Mouse (Mus musculus): ENCODE measurements around the gene Aldh18a1. TPM values are rescaled to one million over a fixed set of nuclear protein-coding genes. Genes with fewer than 3 reads are reported as not detected.
"Not testable (repeated sequence)": the region's sequence is repeated elsewhere in the genome, so short reads cannot be mapped to it uniquely, and the experiment has no call there.

Aldh18a1 gene
- 1.1 and 1.4 TPM in 2 replicates for polyA plus RNA-seq (2012; ENCODE audit: insufficient read depth, insufficient read length, missing spikeins)

DNA sequence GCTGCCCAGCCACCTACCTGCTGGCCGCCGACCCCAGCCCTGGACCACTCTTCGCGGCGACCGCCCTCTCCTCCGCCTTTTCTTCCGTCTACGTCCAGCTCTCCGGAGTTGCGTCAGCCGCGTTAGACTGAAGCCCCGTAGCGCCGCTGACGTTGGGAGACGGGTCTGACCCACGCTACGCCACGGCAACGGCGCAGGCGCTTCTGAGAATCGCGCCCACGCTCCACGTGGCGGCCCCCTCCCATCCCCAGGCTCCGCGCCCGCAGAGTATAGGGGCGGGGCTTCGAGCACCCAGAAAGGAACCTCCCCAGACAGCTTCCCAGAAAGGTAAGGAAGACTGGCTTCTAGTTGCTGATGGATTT lies at the start of gene Aldh18a1:
Gene Aldh18a1, minus strand, starts transcription at position 171 of the 362 bp plus-strand sequence.
- Histone ChIP-seq H3K4me1 (ENCODE audit: control insufficient read depth, insufficient read depth, insufficient read length, low read length) (no peaks in the 10 kb centered on the region), H3K4me3 (ENCODE audit: insufficient read depth, low read depth, low read length) (peak within 1 kb of the TSS; percentile 68), H3K27ac (replicated peaks; ENCODE audit: low read depth, low read length) (no peak within 1 kb of the TSS)

DNA sequence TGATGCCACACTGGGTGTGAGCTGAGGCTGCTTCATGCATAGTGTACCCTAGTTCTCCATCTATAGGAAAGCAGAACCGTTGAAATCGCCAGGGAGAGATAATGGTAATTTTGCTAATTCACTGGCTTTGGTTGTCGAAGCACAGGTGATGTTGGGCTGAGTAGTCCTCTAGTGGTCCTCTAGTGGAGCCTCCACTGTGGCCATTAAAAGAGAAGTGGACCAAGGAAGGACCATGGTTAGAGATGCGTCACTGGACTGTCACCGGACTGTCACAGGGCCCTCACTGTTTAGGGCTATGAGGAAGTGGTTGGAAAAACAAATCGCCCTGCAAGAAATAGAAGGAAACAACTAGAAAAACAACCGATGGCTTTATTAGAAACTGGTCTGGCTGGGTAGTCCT lies 49.3 kb upstream of the Aldh18a1 start:
- Histone ChIP-seq H3K27ac (replicated peaks; ENCODE audit: low read depth, low read length) (peak overlapping the region; percentile 96), H3K4me1 (ENCODE audit: control insufficient read depth, insufficient read depth, insufficient read length, low read length) (peaks cover 3% of the 10 kb centered on the region; the same call in 1 of the 2 replicates), H3K4me3 (ENCODE audit: insufficient read depth, low read depth, low read length) (no peak overlapping the region)

DNA sequence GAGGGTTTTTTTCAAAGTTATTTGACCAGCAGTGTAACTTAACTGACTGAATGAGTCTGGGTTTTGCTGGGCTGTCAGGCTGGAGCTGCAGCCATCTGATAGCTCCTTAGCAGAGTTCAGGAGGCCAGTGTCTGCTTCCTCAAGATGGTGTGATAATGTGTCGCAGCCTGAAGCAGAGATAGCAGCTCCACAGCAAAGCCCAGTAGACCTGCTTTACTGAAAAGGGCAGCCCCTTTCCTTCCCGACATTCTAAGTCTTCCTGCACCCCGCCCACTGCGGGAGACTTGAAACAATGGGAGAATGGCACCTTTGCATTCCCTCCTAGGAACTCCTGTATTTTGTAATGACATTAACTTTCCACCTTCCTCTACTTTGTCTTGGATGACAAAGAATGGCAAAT lies 48.8 kb upstream of the Aldh18a1 start:
- H3K4me1 ChIP-seq (ENCODE audit: control insufficient read depth, insufficient read depth, insufficient read length, low read length): peaks cover 3% of the 10 kb centered on the region; the same call in 1 of the 2 replicates
- peak overlapping the region; percentile 96 for H3K27ac ChIP-seq (replicated peaks; ENCODE audit: low read depth, low read length)
- H3K4me3 ChIP-seq (ENCODE audit: insufficient read depth, low read depth, low read length): no peak overlapping the region

DNA sequence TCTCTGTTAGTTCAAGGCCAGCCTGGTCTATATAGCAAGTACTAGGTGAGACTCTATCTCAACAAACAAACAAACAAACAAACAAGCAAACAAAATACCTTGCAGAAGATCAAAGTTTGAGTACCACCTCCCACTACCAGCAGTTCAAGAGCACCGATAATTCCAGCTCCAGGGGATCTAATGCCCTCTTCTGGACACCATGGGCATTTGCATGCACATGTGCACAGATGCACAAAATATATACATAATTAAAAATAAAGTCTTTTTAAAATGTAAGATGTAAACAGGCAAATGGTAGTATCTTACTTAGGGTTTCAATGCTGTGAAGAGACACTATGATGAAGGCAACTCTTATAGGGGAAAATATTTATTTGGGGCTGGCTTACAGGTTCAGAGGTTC lies 44.9 kb upstream of the Aldh18a1 start:
- Histone ChIP-seq H3K4me3 (ENCODE audit: insufficient read depth, low read depth, low read length) (no peak overlapping the region), H3K4me1 (ENCODE audit: control insufficient read depth, insufficient read depth, insufficient read length, low read length) (peaks cover 5% of the 10 kb centered on the region; the same call in 1 of the 2 replicates), H3K27ac (replicated peaks; ENCODE audit: low read depth, low read length) (no peak overlapping the region)

DNA sequence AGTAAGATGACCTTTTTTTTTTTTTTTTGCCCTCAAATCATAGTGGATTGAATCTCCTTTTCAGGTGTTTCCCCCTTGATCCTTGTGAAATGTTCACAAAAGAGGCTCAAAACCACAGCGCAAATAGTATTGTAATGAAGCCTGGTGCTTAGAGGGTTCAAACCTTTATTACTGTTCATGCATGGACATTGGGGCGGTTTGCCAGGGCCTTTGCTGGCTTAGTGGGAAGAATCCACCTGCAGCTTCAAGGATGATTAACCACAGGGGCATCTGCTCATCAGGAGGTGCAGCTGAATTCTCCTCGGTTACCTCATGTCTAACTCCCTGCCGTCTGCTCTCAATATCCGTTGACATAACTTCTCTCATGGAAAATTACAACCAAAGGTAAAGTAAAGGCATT lies 44.4 kb upstream of the Aldh18a1 start:
- H3K4me3 ChIP-seq (ENCODE audit: insufficient read depth, low read depth, low read length): no peak overlapping the region
- peaks cover 4% of the 10 kb centered on the region; the same call in 1 of the 2 replicates for H3K4me1 ChIP-seq (ENCODE audit: control insufficient read depth, insufficient read depth, insufficient read length, low read length)
- no peak overlapping the region for H3K27ac ChIP-seq (replicated peaks; ENCODE audit: low read depth, low read length)

DNA sequence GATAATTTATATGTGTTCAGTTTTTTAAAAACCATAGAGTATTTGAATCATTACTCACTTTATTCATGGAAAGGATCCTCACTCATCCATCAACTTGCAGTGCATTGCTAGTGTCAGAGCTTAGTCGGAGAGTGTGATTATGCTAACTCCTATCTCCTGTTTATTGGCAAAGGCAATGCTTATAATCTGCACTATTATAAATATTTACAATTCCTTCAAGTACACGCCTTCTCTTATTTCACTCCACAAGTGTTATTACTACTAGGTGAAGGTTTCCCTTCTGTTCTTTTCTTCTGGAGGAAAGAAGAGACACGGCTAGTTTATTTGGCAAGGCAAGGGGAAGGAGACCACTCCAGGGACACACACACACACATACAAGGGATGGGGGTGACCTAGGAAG lies 43.9 kb upstream of the Aldh18a1 start:
- H3K4me1 ChIP-seq (ENCODE audit: control insufficient read depth, insufficient read depth, insufficient read length, low read length): 0 out of 2 replicates have a peak, but pooled peaks cover 2% of the 10 kb centered on the region
- no peak overlapping the region for H3K27ac ChIP-seq (replicated peaks; ENCODE audit: low read depth, low read length)
- H3K4me3 ChIP-seq (ENCODE audit: insufficient read depth, low read depth, low read length): no peak overlapping the region

DNA sequence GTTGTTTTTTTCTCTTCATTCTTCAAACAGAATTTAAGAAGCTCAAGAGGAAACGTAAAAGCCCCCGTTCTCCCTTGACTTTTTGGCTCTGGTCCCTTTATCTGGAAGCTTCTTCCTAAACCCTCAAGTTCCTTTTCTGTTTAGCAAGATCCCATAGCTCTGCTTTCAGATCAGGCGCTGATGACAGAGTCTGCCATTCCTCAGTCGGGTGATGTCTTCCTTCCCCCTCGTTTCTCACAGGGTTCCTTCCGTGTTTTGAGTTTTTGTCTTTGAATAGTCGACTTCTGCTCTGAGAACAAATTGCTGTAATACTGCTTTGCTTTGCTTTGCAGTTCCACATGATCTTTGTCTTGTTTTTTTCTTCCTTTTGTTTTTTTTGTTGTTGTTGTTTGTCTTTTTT lies 42.3 kb upstream of the Aldh18a1 start:
- 0 out of 2 replicates have a peak, but pooled peaks cover 2% of the 10 kb centered on the region for H3K4me1 ChIP-seq (ENCODE audit: control insufficient read depth, insufficient read depth, insufficient read length, low read length)
- H3K4me3 ChIP-seq (ENCODE audit: insufficient read depth, low read depth, low read length): no peak overlapping the region
- H3K27ac ChIP-seq (replicated peaks; ENCODE audit: low read depth, low read length): peak overlapping the region; percentile 87

DNA sequence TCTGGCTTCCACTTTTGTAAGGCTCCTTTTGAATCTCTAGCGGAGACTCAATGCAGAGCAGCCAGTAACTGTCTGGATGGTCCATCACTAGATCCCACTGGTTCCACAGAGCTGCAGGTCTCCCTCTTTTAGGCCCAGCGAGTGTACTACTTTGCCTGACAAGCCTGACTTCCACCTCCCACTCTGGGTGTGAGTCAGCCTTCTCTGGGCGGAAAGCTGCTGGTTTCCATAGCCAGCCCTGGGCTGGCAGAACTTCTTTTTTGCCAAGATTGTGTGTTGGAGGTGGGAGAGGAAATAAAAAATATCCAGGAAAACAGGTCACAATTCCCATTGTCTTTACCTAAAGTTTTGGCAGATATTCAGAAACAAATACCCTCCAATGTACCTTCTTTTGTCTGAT lies 41.8 kb upstream of the Aldh18a1 start:
- 0 out of 2 replicates have a peak, but pooled peaks cover 2% of the 10 kb centered on the region for H3K4me1 ChIP-seq (ENCODE audit: control insufficient read depth, insufficient read depth, insufficient read length, low read length)
- no peak overlapping the region for H3K4me3 ChIP-seq (ENCODE audit: insufficient read depth, low read depth, low read length)
- H3K27ac ChIP-seq (replicated peaks; ENCODE audit: low read depth, low read length): peak overlapping the region; percentile 87

DNA sequence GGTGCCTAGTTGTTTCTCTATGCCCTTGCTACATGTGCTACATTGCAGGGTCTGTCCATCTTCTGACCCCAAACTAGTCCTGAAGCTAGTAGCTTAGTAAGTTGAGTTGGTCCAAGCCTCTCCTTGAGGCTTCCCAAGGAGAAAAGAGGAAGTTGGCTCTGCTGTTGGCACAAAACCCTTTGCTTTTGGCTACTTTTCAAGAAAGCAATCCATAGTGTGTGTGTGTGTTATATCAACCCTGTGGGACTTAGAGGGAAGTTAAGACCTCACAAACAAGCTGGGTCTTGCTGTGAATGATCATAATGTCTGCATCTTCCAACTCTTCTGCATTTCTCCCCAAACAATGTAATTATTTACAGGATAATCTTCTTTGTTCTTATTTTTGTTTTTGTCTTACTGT lies 40.7 kb upstream of the Aldh18a1 start:
- Histone ChIP-seq H3K27ac (replicated peaks; ENCODE audit: low read depth, low read length) (no peak overlapping the region; the same call in 1 of the 2 replicates), H3K4me1 (ENCODE audit: control insufficient read depth, insufficient read depth, insufficient read length, low read length) (0 out of 2 replicates have a peak, but pooled peaks cover 2% of the 10 kb centered on the region)

DNA sequence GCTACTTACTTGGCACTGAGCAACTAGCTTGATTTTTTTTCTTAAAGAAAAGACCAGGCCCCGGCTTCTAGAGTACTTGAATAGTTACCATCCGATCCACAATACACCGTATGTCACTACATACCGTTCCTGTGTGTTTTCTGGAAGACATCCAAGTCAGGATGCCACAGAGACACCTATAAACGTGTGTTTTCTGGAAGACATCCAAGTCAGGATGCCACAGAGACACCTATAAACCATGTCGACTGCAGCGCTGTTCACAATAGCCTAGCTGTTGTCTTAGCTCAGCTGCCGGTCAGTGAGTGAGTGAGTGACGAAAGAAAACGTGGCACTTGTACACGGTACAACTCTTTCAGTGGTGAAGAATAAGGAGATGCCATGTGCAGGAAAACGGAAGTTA lies 37.7 kb upstream of the Aldh18a1 start:
- H3K4me1 ChIP-seq (ENCODE audit: control insufficient read depth, insufficient read depth, insufficient read length, low read length): 0 out of 2 replicates have a peak, but pooled peaks cover 2% of the 10 kb centered on the region
- no peak overlapping the region for H3K27ac ChIP-seq (replicated peaks; ENCODE audit: low read depth, low read length)
- no peak overlapping the region for H3K4me3 ChIP-seq (ENCODE audit: insufficient read depth, low read depth, low read length)

More for the DNA sequence above, 40.7 kb upstream of the Aldh18a1 start:
- H3K4me3 ChIP-seq (ENCODE audit: insufficient read depth, low read depth, low read length): no peak overlapping the region

DNA sequence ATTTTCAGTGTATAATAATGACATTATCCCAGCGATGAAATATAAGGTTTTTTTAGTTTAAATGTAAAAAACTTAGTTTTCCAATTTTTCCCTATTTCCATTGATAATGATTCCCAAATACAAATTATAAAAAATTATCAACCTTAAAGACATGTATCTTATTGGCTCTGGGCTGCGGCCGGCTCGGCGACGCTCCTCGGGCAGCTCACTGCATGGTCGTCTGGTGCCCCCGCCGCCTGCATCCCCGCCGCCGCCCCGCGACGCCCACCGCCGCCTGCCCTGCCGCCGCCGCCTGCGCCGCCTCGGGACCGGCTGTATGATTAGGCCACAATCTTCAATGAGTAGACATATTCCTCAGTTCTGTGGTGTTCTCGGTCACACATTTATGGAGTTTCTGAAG lies 33.4 kb upstream of the Aldh18a1 start:
- not testable (repeated sequence) for H3K4me3 ChIP-seq (ENCODE audit: insufficient read depth, low read depth, low read length); H3K27ac ChIP-seq (replicated peaks; ENCODE audit: low read depth, low read length); H3K4me1 ChIP-seq (ENCODE audit: control insufficient read depth, insufficient read depth, insufficient read length, low read length)

DNA sequence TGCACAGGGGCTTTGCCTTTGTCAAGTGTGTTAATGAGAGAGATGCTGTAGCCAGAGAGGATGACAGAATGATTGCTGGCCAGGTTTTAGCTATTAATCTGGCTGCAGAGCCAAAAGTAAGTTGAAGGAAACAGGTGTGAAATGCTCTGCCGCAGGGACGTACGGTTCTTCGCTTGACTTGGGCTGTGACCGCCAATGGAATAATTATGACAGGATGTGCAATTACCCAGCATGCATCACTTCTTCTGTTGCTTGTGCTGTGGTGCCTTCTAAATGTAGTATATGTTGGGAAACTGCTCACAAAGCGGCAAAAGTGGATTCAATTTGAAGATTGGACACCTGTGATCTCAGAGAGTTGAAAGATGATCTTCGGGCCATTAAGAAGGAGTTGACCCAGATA lies 27.8 kb upstream of the Aldh18a1 start:
- Histone ChIP-seq H3K27ac (replicated peaks; ENCODE audit: low read depth, low read length) (no peak overlapping the region), H3K4me3 (ENCODE audit: insufficient read depth, low read depth, low read length) (no peak overlapping the region), H3K4me1 (ENCODE audit: control insufficient read depth, insufficient read depth, insufficient read length, low read length) (0 out of 2 replicates have a peak, but pooled peaks cover 2% of the 10 kb centered on the region)

DNA sequence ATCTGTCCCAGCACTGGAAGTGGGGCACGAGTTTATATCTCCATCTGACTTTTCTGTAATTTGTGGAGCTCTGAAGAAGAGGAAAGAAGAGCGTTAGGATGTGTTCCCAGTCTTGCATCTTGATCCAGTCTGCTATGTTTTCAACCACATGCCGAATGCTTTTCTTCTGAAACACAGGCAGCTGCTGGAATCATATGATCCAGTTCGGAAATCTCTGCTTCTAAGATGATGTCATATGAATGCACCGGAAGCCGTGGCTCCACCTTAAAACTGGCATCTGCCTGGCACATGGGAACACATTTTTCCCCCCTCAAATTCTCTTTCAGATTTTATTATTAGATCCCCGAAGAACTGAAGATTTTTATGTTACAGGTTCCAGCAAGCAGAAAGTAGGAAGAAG lies 26.5 kb upstream of the Aldh18a1 start:
- Histone ChIP-seq H3K4me1 (ENCODE audit: control insufficient read depth, insufficient read depth, insufficient read length, low read length) (0 out of 2 replicates have a peak, but pooled peaks cover 2% of the 10 kb centered on the region), H3K4me3 (ENCODE audit: insufficient read depth, low read depth, low read length) (no peak overlapping the region), H3K27ac (replicated peaks; ENCODE audit: low read depth, low read length) (no peak overlapping the region)

DNA sequence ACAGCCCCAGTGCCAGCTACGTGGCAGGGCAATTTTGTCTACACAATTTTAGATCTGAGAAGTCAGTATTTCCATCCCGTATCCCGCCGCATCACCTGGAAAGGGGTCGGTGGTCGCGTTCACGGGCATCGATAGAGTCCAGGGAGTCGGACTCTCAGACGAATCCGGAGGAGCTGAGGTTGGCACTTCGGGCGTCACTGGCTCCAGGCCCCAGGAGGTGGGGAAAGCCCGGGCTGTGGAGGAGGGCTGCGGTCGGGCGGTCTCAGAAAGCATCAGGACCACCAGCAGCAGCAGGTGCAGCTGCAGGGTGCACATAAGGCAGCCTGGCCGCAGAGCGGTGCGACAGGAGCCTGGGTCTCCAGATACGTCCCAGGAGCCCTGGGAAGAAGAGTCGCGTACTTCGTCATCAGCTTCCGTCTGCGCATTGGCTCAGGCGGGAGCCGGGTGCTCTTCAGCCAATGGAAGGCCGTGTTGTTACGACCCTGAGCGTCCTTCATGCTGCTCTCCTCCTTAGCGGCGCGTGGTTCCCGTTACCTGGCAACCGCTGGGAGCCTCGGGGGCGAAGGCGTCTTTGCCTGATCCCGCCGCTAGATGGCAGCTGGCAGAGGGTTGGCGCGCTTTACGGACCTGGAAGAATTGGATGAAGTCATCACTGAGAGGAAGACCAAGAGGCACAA lies 23.7 kb upstream of the Aldh18a1 start, which contains the start of the genes Tctn3 and Entpd1:
Gene Tctn3, minus strand, starts transcription at position 404 of the 677 bp plus-strand sequence.
Gene Entpd1, plus strand, starts transcription at position 537 of the 677 bp plus-strand sequence.
- H3K4me3 ChIP-seq (ENCODE audit: insufficient read depth, low read depth, low read length): peak within 1 kb of the TSS; percentile 79
- 0 out of 2 replicates have a peak, but pooled peaks cover 2% of the 10 kb centered on the region for H3K4me1 ChIP-seq (ENCODE audit: control insufficient read depth, insufficient read depth, insufficient read length, low read length)
- H3K27ac ChIP-seq (replicated peaks; ENCODE audit: low read depth, low read length): no peak within 1 kb of the TSS

DNA sequence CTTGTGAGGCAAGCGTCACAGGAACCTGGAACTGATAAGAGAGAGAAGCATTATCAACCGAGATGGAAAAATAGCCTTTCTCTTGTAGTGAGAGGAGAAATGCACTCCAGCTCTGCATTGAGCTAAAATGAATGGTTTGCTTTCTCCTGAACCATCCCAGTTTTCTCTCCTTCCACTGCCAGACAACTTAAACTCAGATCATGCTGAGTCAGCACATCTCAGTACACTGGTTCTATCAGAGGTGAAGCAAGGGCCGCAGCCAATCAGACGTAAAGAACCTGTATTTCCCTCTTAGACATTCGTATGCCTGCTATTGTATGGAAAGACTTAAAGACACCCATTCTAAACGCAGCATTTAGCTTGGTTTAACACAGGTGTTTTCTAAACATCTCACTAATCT lies 19.4 kb upstream of the Aldh18a1 start:
- no peak overlapping the region for H3K27ac ChIP-seq (replicated peaks; ENCODE audit: low read depth, low read length)
- H3K4me1 ChIP-seq (ENCODE audit: control insufficient read depth, insufficient read depth, insufficient read length, low read length): 0 out of 2 replicates have a peak, but pooled peaks cover 2% of the 10 kb centered on the region
- H3K4me3 ChIP-seq (ENCODE audit: insufficient read depth, low read depth, low read length): no peak overlapping the region

DNA sequence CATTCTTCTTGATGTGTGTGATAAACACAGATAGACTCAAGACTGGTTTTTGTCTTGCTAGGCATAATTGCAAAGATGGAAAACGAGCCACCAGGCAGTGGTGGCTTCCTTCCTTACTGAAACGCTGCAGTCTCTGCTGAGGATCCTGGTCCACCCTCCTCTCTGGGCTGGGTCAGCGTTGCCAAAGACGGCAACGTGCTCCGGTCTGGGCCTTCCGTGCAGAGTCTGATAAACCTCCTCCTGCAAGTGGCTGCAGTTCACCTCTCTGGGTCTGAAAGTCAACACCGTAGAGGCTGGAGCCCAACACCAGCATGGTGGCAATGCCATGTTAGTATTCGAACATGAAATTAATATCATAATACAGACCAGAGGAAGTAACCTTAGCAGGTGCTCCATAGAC lies 16.9 kb upstream of the Aldh18a1 start:
- Histone ChIP-seq H3K27ac (replicated peaks; ENCODE audit: low read depth, low read length) (no peak overlapping the region), H3K4me3 (ENCODE audit: insufficient read depth, low read depth, low read length) (no peak overlapping the region), H3K4me1 (ENCODE audit: control insufficient read depth, insufficient read depth, insufficient read length, low read length) (no peaks in the 10 kb centered on the region)

All from brown adipose tissue, adult 24 weeks (tissue).